Mouse (Mus musculus) lung, embryonic 14.5 days (tissue): ENCODE results near the gene Fermt2. TPM values are rescaled to one million over a fixed set of nuclear protein-coding genes. Genes with fewer than 3 reads are reported as not detected.

ENCODE experiments used
- ATAC-seq: fragments of 200-750 bp; cut with Nextera tagmentation; 2 replicates; pipeline ENCODE4 v1.8.0; 2017; ENCODE audit warnings: mild to moderate bottlenecking, moderate TSS enrichment, moderate library complexity; ENCODE audit not compliant: insufficient read depth
- DNase-seq: peaks from one replicate; pipeline ENCODE4 v3.0.0-alpha.2; 2015
- H3K27ac ChIP-seq: fragments of 300-500 bp; sonication (generic); 2 replicates; pipeline ENCODE4 v1.5.1; 2014; ENCODE audit warnings: low read depth, mild to moderate bottlenecking, moderate library complexity
- H3K27me3 ChIP-seq: fragments of 300-500 bp; sonication (generic); 2 replicates; pipeline ENCODE4 v1.6.1; 2014; ENCODE audit warnings: low read length, control low read depth; ENCODE audit not compliant: insufficient read depth
- H3K36me3 ChIP-seq: fragments of 300-500 bp; sonication (generic); 2 replicates; pipeline ENCODE4 v1.6.1; 2014; ENCODE audit warnings: control low read depth; ENCODE audit not compliant: insufficient read depth
- H3K4me1 ChIP-seq: fragments of 300-500 bp; sonication (generic); 2 replicates; pipeline ENCODE4 v1.6.1; 2014; ENCODE audit warnings: antibody characterized with exemption, control low read depth; ENCODE audit not compliant: insufficient read depth
- H3K4me2 ChIP-seq: fragments of 300-500 bp; sonication (generic); 2 replicates; pipeline ENCODE4 v1.6.1; 2014; ENCODE audit warnings: mild to moderate bottlenecking
- H3K4me3 ChIP-seq: fragments of 300-500 bp; sonication (generic); 2 replicates; pipeline ENCODE4 v1.5.1; 2014; ENCODE audit warnings: low read depth, low read length
- H3K9ac ChIP-seq: fragments of 300-500 bp; sonication (generic); 2 replicates; pipeline ENCODE4 v1.6.1; 2014
- H3K9me3 ChIP-seq: fragments of 300-500 bp; sonication (generic); 2 replicates; pipeline ENCODE4 v1.6.1; 2016; ENCODE audit warnings: low read depth, low read length, control low read depth
- CTCF ChIP-seq: IDR thresholded peaks from 2 replicates; pipeline ENCODE4 v1.5.1; 2016; ENCODE audit warnings: antibody characterized with exemption, low read depth
- WGBS: fragments of 180-500 bp; shearing (Covaris S2); extraction: QIAGEN DNeasy Blood & Tissue Kit; methylation state at CpG from one replicate; pipeline ENCODE4 v1.1.7; 2014; 5-methylcytosine and 5-hydroxymethylcytosine counted together
- polyA plus RNA-seq: library from polyadenylated mRNA; unstranded; fragments of >200 nt; fragmentation: Nextera tagmentation; extraction: Ambion mirVana; gene quantifications from 2 replicates; pipeline ENCODE4 v1.2.1, GENCODE M21; 2014

The Fermt2 gene
- polyA plus RNA-seq, 1 experiment from 2014 or later, result 209 TPM

DNA sequence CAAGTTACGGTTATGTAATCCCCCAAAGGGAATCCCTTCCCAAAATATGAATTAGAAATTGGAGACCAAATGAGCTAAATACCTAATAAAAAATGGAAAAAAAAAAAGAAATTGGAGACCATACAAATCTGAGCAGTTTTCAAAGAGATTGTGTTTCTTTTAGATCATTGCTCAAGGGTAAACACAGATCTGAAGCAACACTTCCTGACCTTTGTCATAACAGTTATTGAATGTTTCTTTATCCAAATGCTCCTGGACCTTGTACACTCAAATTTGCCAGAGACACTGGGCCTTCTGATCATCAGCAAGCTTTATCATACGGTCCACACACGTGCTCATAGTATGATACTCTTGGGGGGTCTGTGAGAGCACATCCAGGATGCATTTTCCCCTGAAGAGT lies 111.4 kb downstream of the Fermt2 start:
- Histone ChIP-seq H3K4me1 (no peaks in the 10 kb centered on the region), H3K9me3 (no peaks in the 10 kb centered on the region), H3K4me3 (no peak overlapping the region), H3K36me3 (no peaks in the 10 kb centered on the region), H3K27me3 (no peaks in the 10 kb centered on the region), H3K4me2 (no peak overlapping the region), H3K9ac (no peak overlapping the region), H3K27ac (no peak overlapping the region)
- DNase-seq, result no peak
- no peak for ATAC-seq
- TF ChIP-seq CTCF, result no peak
- 63% methylated on average over 3 of the region's 3 CpGs for WGBS

DNA sequence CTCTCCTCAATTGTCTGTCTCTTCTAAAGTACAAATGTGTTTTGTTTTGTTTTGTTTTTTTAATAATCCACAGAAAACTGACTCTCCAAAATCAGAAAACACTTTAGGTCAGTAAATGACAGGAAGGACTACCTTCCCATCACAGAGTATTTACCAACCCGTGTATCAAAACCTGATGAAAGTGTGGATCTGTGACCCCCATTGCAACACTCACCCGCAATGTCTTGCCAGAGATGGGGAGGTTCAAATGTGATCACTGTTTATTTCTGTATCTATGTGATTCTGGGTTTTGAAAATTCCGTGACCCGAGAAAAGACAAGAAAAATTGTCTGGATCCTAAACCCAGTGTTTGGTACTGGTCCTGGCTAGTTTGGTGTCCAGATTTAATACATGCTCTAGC lies 113.7 kb downstream of the Fermt2 start:
- Histone ChIP-seq H3K9ac (no peak overlapping the region), H3K27me3 (no peaks in the 10 kb centered on the region), H3K4me3 (no peak overlapping the region), H3K4me2 (no peak overlapping the region), H3K9me3 (no peaks in the 10 kb centered on the region), H3K27ac (no peak overlapping the region), H3K4me1 (no peaks in the 10 kb centered on the region), H3K36me3 (no peaks in the 10 kb centered on the region)
- DNase-seq (no peak), ATAC-seq (no peak)
- no peak for TF ChIP-seq CTCF
- 76% methylated on average over 4 of the region's 4 CpGs for WGBS

Other genes with a start within 250 kb of the Fermt2 start
- gene Ero1l, start 211.3 kb downstream of the Fermt2 start, polyA plus RNA-seq, result 30.1 and 30.8 TPM in 2 replicates
- 186 and 195 TPM in 2 replicates for gene Psmc6, start 200.3 kb downstream of the Fermt2 start, polyA plus RNA-seq
- gene Styx, start 179.0 kb downstream of the Fermt2 start, polyA plus RNA-seq, result 71.0 and 74.6 TPM in 2 replicates
- 54.9 and 57.3 TPM in 2 replicates for gene Gnpnat1, start 125.2 kb downstream of the Fermt2 start, polyA plus RNA-seq
- 7.2 and 8.5 TPM in 2 replicates for gene Ddhd1, start 128.0 kb upstream of the Fermt2 start, polyA plus RNA-seq